Mouse (Mus musculus) embryo, embryonic 9.5 days (tissue): ENCODE data around the gene Syt17.

Experiments
- DNase-seq: peaks from one replicate; pipeline ENCODE4 v3.0.0-alpha.2; 2017; ENCODE audit errors: extremely low spot score

Syt17 gene

GRCm38 (mm10) chr7:118462818-118463762 lies 15.1 kb upstream of the Syt17 start:
- DNase-seq = no peak

DNA sequence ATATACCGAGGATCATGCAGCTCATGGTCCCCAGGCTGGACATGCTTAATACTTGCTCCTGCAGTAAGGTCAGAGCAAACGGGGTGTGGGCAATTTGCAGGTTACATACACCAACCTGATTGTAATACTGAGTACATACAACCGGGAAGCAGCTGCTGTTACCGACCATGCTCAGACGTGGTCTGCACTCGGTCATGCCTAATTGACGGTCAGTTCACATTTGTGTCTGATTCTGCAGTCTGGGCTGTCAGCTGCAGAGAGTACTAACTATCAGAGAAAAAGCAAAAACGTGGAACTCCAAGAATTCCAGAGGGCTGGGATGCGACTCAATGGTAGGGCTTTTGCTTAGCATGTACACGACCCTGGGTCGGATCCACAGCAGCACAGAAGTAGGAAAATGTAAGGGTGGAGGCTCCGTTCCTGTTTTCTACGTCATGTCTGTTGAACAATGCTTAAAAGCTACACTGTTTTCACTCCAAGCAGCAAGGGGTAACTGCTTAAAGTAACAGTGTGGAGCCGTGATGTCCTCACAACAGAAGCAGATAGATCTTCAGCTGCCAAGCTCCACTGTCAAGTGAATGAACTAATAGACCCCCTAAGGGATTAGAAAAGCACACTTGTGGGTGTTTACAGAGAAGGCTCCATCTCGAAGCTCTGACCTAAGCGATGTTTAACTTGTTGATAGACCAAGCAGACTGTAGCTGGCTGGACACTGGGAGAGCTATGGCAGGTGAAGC lies 13.5 kb upstream of the Syt17 start:
- DNase-seq = no peak

DNA sequence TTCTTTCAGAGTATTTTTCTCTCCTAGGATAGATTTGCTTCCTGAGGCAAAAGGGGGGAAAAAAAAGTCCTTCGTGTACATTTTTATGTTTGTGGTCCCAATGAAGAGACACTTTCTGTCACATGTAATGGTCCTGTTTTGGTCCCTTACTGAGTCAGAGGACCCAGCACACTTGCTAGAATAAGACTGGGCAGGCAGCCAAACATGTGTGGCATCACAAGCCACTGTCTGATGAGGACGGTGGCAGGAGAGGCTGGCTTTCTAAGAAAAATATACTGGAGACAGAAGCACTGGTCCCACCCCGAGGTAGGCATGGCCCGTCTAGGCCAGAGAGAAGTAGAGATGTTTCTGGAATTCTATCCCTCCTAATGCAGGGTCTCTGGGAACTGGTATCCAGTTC lies 5.7 kb upstream of the Syt17 start:
- DNase-seq = no peak

GRCm38 (mm10) chr7:118452940-118453339 lies 4.9 kb upstream of the Syt17 start:
- DNase-seq = no peak

DNA sequence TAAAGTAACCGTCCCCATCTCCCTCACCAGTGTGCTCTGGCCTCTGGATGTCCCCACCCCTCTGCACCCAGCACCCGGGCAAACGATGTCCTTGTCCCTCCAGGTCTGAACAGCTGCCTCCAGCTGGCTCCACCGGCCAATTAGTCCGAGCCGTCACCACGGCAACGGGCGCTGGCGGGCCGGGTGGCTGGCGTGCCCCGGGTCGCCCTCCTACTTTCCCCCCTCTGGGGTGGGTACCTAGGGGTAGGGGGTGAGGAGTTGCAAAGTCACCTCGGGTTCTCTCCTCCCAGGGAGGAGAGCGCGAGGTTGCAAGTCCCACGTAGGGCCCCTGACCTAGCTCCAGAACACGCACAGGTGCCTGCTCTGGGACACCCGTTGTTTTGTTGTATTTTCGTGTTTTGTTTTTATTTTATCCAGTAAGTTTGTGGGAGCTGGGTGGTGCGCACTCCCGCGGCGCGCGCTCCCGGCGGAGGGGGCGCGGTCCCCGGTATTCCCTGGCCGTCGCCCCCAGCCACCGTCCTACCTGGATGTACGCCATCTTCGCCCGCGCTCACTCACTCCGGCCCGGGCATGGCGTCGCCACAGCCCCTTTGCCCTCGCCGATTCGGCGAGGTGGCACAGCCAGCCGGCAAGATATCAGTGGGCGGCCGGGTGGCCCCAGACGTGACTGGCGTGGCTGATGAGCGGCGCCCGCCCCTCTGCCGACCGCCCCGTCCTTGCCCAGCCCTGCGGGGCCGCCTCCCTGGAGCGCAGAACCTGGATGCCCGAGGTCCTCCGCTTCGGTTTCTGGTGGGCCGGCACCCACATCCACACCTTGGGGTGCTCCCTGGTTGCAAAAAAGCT lies 510 bp downstream of the Syt17 start:
- DNase-seq = peak; percentile 64

DNA sequence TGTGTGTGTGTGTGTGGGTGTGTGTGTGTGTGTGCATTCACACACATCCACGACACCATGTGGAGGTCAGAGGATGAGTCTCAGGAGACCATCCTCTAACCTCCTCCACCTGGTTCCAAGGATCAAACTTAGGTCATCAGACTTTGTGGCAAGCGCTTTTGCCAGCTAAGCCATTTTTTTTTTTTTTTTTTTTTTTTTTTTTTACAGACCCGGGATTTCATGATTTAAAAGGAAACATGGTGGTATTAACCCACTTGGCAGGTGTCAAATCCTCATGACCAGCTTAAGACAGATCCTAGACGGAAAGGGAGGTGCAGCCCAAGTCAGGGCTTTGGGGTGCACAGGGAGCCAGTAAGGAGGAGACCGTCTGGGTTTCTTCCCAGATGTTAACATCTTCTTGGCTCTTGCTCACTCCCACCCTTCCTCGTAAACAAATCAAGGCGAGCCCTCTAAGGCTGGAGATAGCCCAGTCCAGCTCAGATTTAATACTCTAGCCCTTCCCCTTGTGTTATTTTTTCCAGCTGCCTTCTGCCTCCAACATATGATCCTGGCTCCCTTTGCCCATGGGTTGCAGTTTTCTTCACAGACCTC lies 4.0 kb downstream of the Syt17 start:
- DNase-seq = no peak

GRCm38 (mm10) chr7:118443371-118443770 lies 4.7 kb downstream of the Syt17 start:
- no peak for DNase-seq

- DNase-seq = no peak
These were observed 6.5 kb downstream of the Syt17 start for GRCm38 (mm10) chr7:118441535-118441934.

GRCm38 (mm10) chr7:118437101-118437802 lies 10.8 kb downstream of the Syt17 start:
- DNase-seq = peak; percentile 26

DNA sequence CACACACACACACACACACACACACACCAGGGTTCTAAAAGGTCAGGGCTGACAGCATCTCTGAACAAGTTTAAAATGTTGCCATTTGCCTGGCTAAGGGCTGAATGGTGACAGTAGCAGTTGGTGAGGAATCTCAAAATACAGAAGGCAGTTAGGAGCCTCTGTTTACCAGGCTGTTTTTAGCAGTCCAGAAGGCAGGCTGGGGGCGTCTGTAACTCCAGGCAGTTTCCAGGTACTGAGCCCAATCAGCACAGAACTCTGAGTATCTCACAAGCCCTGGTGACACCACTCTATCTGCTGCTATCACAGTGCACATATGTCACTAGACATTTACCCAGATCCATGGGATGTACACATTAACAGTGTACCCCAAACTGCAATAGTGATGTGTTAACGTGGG lies 19.1 kb downstream of the Syt17 start:
- no peak for DNase-seq

DNA sequence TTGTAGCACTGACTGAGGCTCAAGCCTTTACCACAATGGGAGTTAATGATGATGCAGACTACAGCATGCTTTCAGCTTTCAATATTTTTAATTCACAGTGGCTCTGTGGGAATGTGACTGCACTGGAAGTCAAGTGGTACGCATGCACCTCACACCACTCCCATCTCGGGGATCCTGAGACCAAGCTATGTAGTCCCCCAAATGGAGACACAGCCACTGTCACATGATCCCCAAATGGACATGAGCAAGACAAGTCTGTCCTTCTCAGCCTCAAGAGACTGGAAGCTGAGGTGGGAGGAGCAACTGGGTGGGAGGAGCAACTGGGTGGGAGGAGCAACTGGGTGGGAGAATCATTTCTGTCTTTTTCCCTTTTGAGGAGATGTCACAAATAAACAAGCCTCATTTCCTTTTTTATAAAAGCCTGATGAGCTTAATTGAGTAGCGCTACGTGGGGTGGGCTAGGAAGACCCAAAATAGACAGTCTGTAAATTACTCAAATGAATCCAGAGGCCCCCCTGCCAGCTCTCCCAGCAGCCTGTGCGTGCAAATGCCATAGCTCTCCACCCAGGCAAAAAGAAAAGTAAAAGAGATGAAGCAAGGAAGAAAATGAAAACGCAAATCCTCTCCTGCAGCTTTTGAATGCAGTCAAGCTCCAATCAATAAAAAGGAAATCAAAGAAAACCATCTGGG lies 28.4 kb downstream of the Syt17 start:
- DNase-seq = no peak

DNA sequence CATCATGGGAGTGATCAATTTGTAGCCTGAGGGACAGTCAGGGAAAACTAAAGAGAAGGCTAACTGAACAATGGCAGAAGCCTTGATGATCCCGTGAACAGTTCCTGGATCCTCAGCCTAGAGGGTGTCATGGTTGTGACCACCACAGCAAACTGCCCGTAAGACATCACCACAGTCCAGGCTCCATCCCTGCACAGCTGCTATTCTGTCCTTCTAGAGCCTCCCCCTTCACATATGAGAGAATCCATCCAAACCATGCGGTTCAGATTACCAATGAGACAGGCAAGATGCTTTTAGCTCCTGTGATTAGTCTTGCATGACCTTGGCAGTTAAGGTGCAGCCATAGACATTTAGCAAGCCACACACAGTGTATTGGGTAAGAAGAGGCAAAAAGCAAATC lies 33.8 kb downstream of the Syt17 start:
- no peak for DNase-seq

- DNase-seq = no peak
These were observed 36.1 kb downstream of the Syt17 start for GRCm38 (mm10) chr7:118411877-118412276.

GRCm38 (mm10) chr7:118409421-118409820 lies 38.6 kb downstream of the Syt17 start:
- peak; percentile 16 for DNase-seq

DNA sequence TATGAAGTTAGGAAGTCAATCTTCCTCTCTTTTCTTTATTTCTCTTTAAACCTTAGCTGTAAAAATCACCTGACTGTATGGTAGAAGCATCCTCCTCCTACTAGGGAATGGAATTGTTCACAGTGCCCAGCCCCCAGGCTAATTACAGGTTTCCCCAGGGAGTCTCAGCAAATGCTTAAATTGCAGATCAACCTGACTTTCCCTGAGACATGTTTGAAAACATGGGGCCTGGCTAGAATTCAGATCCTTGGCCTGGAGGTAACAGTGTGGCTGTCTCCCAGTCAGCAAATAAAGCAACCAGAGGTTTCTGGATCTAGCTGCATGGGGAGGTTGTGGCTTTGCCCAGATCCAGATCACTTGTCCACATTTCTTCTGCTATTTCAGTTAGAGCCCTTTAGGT lies 42.8 kb downstream of the Syt17 start:
- DNase-seq = no peak

DNA sequence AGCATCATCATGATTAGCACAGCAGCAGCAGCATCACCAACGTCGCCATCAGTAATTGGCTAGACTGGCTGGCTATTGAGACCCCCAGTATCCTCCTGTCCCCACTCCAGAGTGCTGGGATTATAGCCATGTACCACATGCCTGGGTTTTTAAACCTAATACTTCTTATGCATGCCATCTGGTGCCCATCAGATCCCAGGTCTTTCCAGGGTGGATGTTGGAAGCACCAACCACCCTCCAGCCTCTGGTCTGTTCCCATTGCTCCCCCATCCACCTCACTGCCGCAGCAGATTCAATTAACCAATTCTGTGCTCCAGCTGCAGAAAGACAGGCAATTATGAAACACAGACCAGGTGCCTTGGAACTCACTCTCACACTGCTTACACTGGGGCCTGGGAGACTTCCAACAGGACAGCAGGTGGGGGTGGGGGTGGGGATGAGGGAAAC lies 45.4 kb downstream of the Syt17 start:
- DNase-seq = no peak

DNA sequence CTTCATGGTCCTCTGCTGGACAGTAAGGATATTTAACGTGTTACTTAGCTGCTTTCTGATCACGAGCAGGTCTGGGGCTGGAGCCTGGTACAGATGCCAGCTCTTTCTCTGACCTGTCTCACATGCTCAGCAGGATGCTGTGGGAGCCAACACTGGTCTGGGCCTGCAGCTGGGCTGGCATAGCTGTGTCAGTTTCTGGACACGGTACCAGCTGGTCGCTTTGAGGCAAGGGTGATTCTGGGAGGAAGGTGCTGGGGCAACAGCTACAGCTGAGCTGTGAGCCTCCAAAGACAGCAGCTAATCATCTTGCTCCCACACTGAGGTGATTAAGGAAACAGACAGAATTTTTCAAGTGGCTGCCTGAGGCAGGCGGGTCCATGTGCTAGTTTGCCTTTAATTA lies 46.1 kb downstream of the Syt17 start:
- DNase-seq = no peak

DNA sequence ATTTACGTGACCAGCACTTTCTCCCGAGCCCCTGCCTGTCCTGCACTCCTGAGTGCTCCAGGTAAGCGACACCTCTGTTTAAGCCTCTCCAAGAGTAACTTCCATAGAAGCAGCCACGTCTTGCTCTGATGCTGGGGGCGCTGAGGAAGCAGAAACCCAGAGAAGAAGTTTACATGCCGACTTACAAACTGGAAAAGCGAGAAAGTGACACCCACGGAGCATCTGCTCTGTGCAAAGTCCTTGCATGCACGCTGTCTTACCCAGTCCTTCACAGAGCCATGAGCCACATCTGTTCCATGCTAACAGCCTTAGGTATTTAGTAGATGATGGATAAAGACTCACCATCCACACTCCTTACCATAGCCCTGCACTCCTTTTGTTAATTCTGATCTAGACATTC lies 48.3 kb downstream of the Syt17 start:
- no peak for DNase-seq

GRCm38 (mm10) chr7:118390705-118391104 lies 57.3 kb downstream of the Syt17 start:
- no peak for DNase-seq

- DNase-seq = no peak
These were observed 67.0 kb downstream of the Syt17 start for GRCm38 (mm10) chr7:118380996-118381395.
